Mouse (Mus musculus): ENCODE results near the gene Camkmt.

DNA sequence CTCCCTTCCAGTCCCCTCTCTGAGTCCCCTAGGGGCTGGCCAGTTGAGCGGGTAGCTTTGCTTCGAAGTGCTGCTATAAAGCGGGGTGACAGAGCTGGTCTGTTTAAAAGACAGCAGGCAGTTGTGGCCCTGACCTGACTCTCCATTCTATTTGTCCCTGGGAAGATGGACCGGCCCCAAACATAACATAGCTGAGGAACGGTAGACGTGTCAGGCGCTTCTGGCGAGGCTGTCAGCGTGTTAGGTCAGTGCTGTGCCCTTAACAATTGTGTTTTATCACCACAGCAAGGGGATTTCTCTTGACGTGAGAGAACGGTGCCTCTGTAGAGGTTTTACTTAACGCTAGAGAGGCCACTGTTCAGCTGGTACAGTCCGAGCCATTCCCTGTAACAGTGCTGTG is 86.9 kb downstream of the Camkmt start:
- TF ChIP-seq CHD2 (IDR thresholded peaks at IDR 0.05; ENCODE audit: low read depth, low read length) (no peak), ZC3H11A (IDR thresholded peaks at IDR 0.05; ENCODE audit: borderline replicate concordance, low read depth, low read length) (no peak)

Data from ES-E14 (cell line).